Mouse (Mus musculus): ENCODE measurements at regions not wholly inside any gene's neighbourhood (a gene's known extent, or its start where the extent isn't known, plus 50 kb on each side); places are given as distances from the start of the nearest gene placed in this dataset.

DNA sequence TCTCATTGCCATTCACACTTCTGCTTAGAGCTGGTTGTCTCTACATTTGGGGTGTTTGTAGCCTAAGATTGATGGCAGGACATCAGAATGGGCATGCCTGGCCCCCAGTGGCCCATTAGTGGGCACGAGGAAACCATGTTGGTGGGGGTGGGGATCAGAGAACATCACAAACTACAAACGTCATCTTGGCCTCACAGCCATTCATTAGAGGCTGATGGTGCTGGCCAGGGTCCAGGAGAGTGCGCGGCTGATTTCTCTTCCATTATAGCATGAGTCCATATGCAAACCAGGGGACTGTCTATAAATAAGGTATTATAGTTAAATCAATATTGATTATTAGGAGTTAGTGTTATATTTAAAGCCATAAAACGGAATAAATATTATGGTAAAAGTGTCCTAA, 67.9 kb downstream of the 3100002H09Rik start:
- DNase-seq (ENCODE audit: low read depth, low spot score): no peak

DNA sequence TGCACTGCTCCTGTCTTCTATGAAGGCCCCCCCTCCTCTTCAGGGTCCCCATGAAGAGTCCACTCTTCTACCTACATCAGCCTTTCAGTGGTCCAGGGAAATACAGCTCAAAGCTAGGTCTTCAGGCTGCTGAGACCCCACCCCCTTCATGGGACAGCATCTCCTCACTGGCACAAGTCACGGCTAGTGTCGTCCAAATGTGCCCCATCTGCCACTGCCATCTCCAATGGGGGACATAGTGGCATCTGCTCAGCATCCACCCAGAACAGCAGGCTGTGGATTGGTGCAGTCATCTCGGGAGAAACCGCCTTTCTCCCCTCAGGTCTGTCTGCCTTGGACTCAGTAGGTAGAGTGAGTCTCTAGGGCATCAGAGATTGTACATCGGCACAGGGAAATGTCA, 72.1 kb downstream of the 3100002H09Rik start:
- no peak for DNase-seq (ENCODE audit: low read depth, low spot score)

DNA sequence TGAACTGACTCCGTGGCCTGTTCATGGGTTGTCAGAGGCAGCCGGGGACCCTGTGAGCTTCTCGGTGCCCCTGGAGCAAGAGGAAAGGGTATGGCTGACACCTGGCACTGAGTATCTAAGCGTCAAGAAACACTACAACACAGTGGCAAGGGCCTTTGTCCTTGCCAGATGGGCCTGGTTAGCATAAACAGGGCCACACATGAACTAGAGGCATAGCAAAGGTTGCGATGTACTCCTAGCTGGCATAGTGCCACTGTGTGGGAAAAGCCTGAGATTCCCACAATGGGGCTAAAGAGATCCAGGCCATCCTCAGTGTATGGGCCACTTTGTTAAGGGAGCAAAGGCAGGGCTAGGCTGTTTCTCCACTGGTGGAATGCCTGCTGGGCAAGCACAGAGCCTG, 72.9 kb downstream of the 3100002H09Rik start:
- DNase-seq (ENCODE audit: low read depth, low spot score): no peak

DNA sequence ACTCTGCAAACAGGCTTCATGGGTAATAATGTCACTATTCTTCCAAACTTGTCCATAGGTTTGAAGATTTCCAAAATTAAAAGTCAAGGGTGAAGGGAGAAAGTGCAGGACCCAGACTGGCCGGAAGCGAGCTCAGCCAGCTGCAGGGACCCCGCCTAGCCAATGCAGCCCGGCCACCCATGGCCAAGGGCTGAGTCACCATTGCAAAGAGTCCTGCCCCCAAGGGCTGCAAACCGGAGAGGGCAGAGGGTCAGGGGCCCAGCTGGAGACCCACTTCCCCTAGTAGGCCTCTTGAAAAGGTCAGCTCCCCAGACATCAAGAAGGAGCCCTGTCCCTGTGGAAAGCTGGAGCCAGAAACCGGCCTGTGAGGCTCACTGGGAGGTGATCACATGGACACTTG, 77.0 kb downstream of the 3100002H09Rik start:
- no peak for DNase-seq (ENCODE audit: low read depth, low spot score)

DNA sequence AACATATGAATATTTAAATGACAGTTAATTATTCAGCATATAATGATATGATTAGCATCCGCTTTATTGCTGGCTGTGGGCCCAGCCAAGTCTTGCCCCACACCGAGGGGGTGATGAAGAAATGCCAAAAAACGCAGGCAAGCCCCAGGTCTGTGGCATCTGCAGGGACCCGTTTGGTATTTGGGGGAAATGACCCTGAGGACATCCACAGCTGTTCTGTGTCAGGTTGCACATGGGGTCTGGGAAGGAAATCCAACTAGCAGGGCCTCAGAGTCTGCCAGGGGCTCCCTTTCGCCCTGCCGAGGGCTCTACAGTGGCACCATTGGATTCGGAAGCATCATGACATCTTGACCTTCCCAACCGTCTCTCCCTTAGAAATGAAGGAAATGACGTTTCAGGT, 80.0 kb downstream of the 3100002H09Rik start:
- DNase-seq (ENCODE audit: low read depth, low spot score): no peak

DNA sequence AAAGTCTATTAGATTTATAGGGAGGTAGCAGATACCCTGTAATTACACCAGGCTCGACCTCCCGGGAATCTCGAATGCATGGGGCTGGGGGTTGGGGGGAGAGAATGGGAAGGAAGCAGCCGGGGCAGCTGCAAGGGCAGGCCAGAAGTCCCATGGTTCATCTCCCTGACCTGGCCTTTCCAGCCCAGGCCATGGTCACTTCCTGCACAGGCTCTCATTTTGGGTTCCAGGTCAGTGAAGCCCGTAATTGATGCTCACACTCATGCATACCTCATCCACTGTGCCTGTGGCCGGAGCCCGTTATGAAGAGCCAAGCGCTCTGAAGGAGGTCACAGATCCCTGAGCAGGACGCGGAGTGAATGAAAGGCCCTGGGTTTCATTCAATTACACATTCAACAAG, 83.8 kb downstream of the 3100002H09Rik start:
- DNase-seq (ENCODE audit: low read depth, low spot score): no peak

DNA sequence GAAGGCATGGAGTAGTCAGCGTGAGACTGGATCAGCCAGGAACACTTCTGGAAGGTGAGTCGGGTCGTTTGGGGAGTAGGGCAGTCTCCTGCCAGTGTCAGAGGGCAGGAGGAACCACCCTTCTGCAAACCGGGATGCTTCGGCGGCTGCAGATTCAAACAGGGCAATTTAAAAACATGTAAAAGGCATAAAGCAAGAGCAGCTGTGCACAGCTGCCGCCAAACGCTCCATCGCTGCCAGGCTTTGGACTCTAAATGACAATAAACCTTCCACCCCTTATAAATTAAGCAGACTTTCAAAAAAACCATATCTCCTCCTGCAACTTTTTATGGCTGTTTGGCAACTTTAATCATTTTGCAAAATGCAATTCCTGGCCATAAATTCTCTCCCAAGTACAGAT, 84.2 kb downstream of the 3100002H09Rik start:
- no peak for DNase-seq (ENCODE audit: low read depth, low spot score)

DNA sequence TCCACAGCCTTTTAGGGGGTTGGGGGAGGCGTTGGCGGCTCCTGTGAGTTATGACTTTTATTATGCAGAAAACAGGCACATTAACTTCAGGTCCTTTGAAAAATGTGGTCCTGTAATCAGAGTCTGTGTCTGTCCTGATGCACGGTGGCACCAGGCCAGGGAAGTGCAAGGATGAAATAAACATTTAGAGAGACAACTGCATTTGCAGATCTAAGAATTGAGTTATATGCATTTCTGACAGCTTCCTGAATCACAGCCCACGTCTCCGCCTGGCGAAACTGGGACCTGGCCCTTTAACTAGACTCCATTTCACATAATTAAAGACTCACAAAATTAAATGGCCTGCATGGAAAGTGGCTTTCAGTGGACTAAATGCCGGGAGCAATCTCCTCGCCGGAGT, 90.3 kb downstream of the 3100002H09Rik start:
- no peak for DNase-seq (ENCODE audit: low read depth, low spot score)

DNA sequence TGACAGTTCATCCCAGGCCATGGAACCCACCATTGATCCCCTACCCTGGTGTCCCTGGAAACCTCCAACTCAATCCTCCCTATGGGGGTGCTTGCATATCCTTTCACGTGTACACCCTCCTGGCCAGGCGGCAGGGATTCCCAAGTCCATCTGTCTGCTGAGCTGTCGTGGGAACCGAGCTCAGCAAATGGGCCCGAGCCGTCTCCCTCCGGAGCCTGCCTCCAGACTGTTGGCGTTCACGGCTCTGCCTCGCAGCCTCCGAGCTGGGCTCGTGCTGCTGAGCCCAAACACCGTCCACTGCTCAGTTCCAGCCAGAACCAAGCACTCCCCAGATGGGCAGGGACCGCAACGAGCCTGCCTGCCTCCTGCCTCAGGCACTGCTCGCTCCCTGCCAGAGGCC, 98.8 kb downstream of the 3100002H09Rik start:
- no peak for DNase-seq (ENCODE audit: low read depth, low spot score)

DNA sequence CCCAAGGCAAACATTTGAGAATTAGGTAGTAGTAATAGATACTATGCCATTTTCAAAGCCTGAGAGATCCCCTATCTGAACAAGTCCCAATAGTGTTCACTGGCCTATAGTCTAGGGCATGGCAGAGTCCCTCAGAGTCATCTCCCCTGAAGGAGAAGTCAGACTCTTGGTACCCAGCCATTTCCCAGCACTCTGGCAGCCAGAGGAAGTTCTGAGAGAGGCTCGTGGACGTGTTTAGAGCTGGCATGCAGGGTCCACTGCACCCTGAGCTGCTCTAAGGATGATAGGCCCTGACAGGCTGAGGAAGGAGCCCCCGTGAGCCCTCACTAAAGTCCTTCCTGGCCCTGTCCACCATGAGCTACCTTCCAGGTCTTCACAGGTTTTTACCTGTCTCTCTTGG, 99.8 kb downstream of the 3100002H09Rik start:
- DNase-seq (ENCODE audit: low read depth, low spot score): no peak

DNA sequence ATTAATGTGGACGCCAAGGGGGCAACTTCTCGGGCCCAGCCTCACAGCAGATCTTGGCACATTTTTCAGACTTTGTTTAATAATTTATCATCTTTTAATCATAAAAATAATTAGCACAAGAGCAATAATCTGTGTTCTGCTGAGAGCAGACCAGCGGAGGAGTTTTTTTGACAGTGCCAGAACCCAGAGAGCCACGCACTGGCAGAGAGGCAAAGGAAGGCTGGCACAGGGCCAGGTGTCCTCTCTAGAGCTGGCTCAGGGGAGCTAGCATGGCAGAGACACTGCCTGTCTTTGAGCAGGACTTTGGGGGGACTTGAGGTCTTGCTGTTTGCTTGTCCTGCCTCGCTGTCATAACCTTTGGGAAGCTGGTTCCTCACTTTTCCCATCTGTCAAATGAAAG, 100.9 kb downstream of the 3100002H09Rik start:
- no peak for DNase-seq (ENCODE audit: low read depth, low spot score)

DNA sequence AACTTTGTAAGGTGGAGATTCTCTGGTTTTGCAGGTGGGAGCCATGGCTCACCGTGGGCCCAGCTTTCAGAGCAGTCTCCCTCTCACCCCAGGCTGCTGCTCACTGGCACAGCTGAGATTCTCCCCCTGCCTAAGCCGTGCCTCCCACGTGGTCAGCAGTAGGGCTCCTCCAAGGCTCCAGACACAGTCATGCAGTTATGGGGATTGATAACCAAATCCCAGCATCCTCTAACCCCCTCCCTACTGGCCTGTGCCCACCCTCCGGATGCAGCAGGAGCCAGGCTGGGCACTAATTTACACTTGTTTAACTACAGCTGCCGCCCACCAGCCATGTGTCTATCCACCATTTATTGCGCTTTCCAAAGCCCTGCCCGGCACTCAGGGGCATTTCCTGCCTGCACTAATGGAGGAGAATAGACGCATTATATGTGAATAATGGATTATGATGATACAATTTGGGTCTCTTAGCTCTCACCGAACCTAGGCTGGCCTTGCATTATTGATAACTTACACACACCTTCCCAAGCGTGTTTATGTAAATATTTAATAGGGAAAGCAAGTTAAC, 104.4 kb downstream of the 3100002H09Rik start:
- no peak for DNase-seq (ENCODE audit: low read depth, low spot score)

DNA sequence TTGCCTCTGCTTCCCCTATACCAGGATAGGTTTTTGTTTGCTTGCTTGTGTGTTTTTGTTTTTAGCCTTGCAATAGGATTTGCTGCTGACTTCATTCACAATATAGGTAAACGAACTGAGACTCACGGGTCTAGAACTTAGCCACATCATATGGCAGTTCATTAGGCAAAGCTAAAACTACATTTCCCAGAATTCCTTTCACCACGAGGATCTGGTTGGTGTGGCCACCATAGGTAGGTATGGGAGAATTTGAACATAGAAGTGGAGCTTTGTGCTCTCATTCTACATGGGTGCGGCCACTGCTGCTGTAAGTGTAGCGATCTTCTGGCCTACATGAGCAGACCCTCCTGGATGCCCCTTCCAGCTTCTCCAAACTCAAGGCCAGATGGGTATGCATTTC, 108.8 kb downstream of the 3100002H09Rik start:
- no peak for DNase-seq (ENCODE audit: low read depth, low spot score)

DNA sequence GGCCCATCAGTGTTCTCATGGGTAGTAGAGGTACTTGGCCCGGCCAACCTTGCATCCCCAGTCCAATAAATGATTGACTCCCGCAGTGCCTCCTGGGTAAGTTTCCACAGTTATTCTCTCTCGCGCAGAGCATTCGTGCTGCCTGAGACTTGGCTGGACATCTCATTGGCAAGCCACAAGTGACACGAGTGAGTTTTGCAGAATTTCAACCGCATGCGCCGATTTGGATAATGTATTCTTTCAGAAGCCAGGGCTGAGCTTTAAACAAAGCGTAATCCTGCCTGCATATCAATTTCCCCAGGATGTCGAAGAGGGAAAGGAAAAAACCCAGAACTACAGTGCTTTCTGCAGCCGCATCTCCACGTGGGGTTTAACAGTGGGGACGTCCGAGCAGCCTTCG, 112.6 kb downstream of the 3100002H09Rik start:
- no peak for DNase-seq (ENCODE audit: low read depth, low spot score)

DNA sequence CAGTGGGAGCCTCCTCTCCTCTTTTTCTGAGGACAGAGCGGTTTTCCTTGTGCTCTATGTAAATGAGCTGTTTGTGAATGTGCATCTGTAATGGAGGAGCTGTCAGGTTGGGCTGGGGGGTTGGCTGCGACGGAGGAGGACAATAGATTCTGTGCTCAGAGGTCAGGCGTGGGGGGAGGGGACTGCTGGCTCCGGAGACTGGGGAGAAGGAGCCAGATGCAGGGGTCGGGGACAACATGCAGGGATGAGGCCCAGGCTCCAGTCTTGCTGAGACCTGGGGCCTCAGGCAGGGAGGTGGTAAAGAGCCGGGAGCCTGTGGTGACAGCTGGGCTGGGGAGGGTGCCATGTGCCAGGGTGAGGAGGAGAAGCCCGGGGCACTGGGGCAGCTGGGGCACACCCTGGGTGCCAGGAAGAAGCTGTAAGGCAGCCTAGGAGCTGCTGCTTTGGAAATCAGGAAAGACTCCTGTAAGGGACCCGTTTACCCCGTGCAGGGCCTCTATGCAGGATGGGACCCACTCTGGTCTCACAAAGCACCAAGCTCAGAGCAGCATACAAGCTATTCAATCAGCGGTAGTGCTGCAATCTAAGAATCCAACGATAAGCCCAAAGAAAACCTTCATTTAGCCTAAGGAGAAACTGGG, 124.5 kb downstream of the 3100002H09Rik start:
- peak; percentile 22 for DNase-seq (ENCODE audit: low read depth, low spot score)

DNA sequence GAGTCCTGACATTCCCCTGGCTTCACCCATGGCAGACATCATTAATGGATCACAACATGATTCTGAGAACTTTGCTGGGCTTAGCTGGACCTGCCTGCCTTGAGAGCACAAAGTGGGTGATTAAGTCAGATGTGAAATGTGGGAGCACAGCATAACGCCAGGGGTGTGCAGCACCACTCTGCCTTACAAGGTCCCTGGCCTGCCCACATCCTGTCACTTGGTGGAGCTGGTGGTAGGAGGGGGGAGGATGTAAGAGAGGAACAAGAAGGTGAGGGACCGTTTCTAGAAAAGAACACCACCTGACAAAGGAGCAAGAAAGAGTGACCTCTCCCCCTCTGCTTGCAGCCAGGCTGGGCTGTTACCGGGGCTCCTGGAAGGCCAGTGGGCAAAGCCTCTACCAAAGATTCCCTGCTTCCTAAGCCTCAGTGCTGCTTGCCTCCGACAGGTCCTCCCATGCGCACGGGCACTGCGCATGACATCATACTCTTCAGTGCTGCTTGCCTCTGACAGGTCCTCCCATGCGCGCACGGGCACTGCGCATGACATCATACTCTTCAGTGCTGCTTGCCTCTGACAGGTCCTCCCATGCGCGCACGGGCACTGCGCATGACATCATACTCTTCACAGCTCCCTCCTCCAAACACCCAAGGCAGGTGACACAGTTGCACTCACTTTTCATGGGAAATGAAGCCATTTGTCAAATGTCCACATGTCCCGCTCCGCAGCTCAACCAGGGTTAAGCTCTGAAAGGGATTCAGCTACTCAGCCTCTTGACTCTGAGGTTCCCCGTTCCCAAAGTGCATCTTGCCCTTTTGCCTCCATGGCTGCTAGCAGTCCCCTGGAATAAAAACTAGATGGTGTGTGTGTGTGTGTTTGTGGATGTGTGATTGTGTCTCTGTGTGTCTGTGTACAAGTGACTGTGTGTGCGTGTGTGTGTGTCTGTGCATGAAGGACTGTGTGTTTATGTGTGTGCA, 125.7 kb downstream of the 3100002H09Rik start:
- no peak for DNase-seq (ENCODE audit: low read depth, low spot score)

DNA sequence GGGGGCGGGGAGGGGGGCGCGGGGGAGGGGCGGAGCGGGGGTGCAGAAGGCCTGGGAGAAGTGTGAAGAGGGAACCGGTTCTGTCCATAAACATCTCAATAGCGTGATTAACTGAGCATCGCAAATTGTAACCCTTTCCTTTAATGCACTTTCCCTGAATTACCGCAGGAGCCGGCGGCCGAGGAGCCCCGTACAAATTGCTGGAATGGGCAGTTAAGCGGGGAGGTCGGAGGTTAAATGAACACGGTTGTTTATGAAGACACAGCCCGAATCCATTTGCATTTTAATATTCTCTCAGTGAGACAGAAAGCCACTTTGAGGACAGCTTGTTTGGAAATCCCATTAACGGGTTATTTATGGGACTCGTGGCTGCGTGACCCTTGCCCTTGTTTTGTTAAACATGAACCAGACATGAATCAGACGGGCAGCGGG, 132.7 kb downstream of the 3100002H09Rik start:
- peak; percentile 73 for DNase-seq (ENCODE audit: low read depth, low spot score)

DNA sequence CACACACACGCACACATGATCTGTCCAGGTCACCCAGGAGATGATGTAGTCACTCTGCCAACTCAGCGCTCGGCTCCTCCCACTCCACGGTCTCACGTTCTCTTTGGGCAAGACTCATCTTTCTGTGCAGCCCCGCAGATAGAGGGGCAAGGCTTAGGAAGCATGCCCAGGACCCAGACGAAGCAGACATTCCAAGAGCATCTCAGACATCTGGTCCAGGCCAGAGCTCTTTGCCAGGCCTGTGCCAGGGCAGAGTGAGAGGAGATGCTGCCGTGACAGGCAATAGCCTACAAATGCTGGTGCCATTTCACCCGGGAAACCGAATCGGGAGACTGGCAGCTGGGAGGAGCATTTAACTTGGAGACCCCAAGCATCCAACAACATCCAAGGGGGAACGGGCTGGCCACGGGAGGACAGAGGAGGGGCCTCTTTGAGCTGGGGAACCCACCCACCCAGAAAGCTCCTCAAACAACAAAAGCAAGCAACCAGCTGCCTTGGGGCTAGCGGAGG, 133.2 kb downstream of the 3100002H09Rik start:
- DNase-seq (ENCODE audit: low read depth, low spot score): no peak

DNA sequence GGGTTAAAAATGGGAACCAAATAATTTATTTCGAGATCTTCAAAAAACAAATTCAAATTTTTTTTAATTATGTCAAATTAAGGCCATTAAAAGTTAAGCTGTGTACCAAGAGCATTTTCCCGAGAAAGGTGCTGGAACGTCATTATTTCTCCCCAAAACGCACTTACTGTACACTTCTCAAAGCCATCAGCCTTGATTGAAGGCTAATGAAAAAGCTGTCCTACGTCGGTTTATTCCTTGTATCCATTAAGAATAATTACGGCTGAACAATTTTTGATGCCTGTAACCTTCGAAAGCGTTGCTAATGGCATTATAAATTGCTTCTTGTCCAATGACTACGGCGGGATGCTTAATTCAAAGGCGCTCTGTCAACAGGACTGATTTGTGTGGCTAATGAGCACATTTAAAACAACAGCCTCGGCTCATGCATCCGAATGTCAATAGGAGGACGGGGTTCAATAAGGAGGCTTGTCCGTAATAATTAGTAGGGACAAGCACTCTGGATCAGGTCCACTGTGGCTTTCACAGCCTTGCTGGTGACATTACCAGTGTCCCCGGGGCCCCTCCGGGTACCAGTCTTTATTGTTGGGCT, 145.3 kb downstream of the 3100002H09Rik start:
- DNase-seq (ENCODE audit: low read depth, low spot score): no peak

DNA sequence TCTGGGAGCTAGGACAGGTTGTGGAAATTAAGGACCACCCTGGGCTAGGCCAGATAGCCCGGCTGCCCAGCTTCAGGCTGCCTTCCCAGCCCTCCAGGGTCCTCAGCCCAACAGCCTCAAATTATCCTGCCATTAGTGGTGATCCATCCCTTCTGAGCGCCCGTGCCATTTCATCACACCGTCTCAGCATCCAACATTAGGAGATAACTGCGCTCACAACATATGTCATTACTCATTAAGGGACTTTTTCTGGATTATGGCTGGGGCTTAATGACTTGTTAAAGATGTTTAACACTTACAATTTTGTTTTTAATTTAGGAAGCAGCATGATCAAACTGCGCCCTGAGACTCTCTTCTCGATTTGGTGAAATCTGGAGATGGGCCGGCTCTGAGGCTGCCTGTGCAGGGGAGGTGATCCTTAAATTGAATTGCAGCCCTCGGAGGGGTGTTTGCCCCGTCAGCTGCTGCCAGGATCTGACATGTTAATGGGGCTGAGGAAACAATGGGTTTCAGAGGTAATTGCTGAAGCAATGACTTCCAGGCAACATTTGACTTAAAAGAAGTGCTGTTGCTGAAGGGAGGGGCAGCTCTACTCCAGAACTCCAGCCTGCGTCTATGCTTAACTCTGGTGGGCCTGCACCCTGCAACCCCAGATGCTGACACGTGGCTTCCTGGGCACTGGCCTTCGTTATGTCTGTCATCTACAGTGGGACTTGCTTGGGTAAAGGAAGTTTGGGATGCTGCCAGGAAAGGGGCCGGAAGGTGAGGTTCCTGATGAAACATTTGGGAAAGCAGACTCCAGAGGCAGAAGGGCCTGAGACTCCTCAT, 154.9 kb downstream of the 3100002H09Rik start:
- DNase-seq (ENCODE audit: low read depth, low spot score): no peak

DNA sequence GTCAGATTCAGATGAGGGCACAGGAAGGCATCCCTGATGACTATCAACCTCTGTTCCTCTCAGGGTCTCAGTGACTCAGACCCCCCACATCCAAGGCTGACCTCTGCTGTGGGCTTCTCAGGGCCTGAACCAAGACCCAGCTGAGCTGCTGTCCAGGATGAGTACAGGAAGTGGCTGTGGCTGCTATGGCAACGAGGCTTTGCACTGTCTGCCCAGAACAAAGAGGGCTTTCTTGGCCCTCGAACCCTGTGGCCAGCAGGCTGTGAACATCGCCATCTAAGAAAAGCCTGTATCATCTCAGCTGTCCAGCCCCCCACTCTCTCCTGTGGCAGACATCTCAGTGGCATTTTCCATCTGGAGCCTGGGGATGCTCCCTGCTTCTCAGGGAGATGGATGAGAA, 159.5 kb downstream of the 3100002H09Rik start:
- no peak for DNase-seq (ENCODE audit: low read depth, low spot score)
